Mouse (Mus musculus) left cerebral cortex, postnatal 36 days (tissue): Measurements from ENCODE around the gene Slc46a3. TPM values are rescaled to one million over a fixed set of nuclear protein-coding genes. Genes with fewer than 3 reads are reported as not detected.
"Not testable (repeated sequence)": the region's sequence is repeated elsewhere in the genome, so short reads cannot be mapped to it uniquely, and the experiment has no call there.

ENCODE experiments used
- DNase-seq, 2 experiments: peaks; one replicate each; pipeline ENCODE4 v3.0.0; 2021 to 2022; ENCODE audit warnings: low spot score in 2 of 2, mixed read lengths in 1 of 2
- intact Hi-C: fragments of 180-260 bp; cut with DNase I; formaldehyde crosslinking; loops from one replicate; pipeline ENCODE4 v1.15.1; 2025
- total RNA-seq, 2 experiments: library from RNA; stranded (reverse); gene quantifications; 2 replicates each; pipeline ENCODE4 v1.2.3; 2021

Gene Slc46a3
- total RNA-seq, 2 experiments from 2014 or later, result 7.4 to 7.6 TPM

- no peak for DNase-seq
- intact Hi-C loops, result no loop called here
Measured at GRCm38 (mm10) chr5:147898254-147898653, 3.6 kb upstream of the Slc46a3 start.

GRCm38 (mm10) chr5:147896501-147896900 is 1.9 kb upstream of the Slc46a3 start:
- DNase-seq, intact Hi-C loops: not testable (repeated sequence)

- intact Hi-C loops, result no loop called here
- DNase-seq, result no peak
Measured at GRCm38 (mm10) chr5:147895436-147896198, 1.0 kb upstream of the Slc46a3 start.

- no peak for DNase-seq
- intact Hi-C loops, result no loop called here
Measured at GRCm38 (mm10) chr5:147893766-147894454, 705 bp downstream of the Slc46a3 start.

DNA sequence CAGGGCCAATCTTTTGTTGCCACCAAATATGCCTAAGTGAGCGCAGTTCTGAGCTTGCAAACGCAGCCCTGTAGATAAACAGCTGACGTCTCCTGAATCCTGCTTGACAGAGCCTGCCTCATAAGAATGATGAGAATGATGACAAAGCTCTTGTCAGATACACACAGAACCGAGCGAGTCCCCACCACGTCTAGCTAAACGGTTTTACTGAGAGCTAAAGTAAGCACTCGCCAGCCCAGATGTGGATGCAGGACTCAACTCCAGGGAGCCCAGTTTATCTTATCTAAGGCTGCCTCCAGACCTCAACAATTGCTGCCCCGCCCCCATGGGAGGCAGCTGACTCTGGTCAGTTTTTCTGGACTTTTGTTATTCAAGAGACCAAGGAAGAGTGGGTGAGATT is 1.5 kb downstream of the Slc46a3 start:
- intact Hi-C loops, result no loop called here
- DNase-seq, result no peak

- DNase-seq, result no peak
- intact Hi-C loops, result no loop called here
Measured at GRCm38 (mm10) chr5:147892735-147893134, 1.9 kb downstream of the Slc46a3 start.

DNA sequence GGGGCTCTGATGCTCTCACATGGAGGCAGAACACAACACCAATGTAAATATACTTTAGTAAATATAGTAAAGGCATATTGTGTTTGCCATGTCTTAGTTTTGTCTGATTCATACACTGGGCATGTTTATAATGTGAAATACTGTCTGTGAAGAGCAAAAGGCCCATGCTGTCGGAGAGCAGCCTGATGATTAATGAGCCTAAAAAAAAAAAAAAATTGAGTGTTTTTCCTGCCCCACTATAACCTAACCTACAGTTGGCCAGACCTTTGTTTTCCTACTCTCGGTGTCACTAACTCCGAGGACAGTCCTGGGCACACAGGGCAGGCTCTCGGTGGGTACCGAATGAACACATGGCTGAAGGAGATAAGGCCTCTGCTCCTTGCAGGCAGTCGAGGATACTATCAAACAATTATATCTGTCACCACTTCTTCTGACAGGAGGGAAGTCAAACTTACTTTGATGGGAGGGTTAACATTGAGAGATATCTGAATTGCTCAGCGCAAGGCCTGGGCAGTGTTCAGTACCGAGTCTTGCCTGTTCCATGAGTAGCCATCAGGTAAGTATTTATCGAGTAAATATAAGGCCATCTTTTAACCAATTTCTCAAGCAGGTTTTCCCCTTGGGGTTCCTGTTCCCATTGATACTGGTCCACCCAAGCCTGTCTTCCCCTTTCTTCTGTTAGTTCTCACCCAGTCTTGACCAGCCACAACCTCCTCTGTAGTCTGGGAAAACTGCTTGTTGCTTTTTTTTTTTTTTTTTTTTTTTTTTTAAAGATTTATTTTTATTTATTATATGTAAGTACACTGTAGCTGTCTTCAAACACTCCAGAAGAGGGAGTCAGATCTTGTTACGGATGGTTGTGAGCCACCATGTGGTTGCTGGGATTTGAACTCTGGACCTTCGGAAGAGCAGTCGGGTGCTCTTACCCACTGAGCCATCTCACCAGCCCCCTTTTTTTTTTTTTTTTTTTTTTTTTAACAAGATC is 6.0 kb downstream of the Slc46a3 start:
- DNase-seq, result no peak
- intact Hi-C loops, result no loop called here

DNA sequence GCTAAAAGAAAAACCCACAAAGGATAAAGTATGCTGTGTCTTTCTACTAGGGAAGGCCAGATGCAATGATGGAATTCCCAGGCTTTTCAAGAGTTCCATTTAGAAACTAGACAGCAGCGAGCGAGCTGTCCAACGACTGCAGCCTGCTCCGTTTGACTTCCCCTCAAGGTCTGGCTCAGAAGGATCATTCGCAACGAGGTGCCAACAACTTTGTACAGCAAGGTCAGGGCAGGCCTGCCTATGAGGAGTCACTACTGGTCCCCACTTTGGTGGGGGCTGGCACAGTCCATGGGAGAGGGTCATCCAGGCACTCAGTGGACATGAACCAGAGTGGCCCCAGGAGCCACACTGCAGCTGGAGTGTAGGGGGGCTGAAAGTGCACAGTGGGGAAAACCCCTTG is 11.0 kb downstream of the Slc46a3 start:
- intact Hi-C loops, result no loop called here
- DNase-seq, result no peak

GRCm38 (mm10) chr5:147879971-147880682 is 14.5 kb downstream of the Slc46a3 start:
- no peak for DNase-seq
- intact Hi-C loops, result no loop called here

DNA sequence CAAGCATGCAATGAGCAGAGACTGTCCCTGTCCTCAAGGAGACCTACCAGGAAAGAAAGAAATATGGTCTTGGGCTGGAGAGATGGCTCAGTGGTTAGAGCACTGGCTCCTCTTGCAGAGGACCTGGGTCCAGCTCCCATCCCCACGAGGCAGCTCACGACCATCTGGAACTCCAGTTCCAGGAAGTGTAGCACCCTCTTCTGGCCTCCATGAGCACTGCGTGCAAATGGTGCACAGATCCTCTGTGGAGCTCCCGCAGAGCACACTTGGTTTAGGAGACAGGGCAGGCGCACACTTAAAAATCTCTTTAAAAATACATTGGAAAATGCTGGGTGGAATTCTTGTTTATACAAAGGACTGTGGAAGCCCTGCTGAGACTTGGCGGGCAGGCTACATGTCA is 17.1 kb downstream of the Slc46a3 start:
- DNase-seq, result no peak
- intact Hi-C loops, result no loop called here

GRCm38 (mm10) chr5:147875210-147875609 is 19.4 kb downstream of the Slc46a3 start:
- intact Hi-C loops, result no loop called here

DNA sequence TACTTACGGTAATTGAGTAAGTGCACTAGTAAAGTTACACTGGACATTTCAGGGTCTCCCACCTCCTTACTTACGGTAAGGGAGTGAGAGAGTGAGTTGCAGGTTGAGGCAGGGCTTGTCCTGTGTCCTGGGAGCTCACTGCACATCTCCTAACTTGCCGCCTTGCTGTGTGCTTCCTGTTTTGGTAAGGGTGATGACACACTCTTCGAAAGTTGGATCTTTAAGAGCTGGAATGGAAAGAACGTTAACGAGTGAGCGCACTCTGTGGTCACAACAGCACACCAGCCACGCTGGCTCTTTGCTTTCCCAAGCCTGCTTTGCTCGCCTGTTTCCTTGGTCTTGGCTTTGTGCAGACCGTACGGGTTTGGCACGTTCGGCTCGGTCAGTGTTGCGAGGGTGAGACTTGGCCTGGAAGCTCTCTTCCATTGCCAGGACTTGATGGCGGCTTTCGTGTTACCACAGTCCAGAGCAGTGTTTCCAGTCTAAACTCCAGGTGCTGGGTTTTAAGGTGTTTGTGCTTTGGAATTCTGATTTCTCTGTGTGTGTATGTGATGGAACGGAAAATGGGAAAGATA is 20.0 kb downstream of the Slc46a3 start:
- intact Hi-C loops, result no loop called here
- no peak for DNase-seq

More at GRCm38 (mm10) chr5:147875210-147875609, 19.4 kb downstream of the Slc46a3 start:
- no peak for DNase-seq

DNA sequence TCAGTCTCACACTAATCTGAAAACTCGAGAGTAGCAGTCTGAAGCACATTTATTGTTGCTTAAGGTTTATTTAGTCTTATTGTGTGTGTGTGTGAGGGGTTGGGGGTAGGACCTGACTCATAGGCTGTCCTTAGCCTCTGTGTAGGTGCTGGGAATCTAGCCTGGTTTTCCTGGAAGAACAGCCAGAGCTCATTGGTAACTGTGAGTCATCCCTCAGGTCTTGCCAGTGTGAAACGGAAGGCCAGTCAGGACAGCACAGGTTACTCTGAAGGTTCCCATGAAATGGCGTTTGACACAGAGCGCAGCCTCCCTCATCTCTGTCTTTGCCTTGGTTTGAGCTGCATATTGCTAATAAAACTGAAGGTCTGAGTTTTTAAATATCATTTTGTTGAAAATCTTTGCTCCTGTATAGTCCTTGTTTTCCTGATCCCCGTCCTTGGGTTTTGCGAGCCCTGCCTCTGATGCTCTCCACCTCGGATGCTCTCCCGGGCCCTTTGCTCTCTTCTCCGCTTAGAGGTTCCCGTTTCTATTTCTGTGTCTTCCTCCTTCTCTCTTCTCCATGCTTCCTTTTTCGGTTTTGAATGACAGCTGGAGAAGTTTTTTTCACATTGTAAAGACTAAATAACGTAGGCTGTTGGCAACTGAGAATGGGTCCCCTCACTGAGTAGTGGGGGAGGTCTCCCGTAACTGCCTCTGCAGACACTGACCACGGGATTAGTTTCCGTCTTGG is 23.4 kb downstream of the Slc46a3 start:
- DNase-seq, result no peak
- intact Hi-C loops, result no loop called here

GRCm38 (mm10) chr5:147870296-147870695 is 24.3 kb downstream of the Slc46a3 start:
- intact Hi-C loops, result no loop called here
- DNase-seq, result no peak

DNA sequence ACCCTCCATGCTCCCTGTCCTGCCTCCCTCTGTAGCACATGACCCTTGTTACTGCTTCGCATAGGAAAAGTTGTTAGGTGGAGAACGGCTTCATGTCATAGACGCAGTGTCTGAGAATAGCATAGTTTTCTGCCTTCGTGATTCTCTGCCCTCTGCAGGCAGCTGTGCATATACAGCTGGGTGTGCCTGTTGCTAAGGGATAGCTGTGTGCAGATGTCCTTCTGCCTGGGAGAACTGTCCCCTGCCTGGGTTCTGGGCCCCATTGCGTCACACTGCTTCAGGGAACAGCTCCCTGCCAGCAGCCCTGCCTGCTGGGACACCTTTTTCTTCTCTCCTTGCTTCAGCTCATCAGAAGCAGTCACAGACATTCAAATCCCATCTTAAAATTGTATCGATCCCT is 25.0 kb downstream of the Slc46a3 start:
- no peak for DNase-seq
- intact Hi-C loops, result loop anchor here (10.0 kb wide), 1 partner anchor 375 kb away; no protein-coding TSS in a partner anchor

DNA sequence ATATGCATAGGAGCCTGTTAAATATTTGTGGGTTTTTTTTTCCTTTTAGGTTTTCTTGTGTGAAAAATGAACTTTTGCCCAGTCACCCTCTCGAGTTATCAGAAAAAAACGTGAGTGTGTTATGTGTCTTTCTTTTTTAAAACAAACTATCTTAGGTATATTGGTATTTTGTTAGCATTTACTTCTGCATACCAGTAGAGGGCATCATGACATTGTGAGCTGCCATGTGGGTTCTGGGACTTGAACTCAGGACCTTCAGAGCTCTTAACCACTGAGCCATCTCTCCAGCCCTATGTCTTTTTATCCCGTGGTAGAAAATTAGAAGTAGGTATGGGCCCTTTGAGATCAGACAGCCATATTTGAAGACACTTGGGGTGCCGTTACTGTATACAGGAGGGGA is 25.9 kb downstream of the Slc46a3 start:
- no peak for DNase-seq
- intact Hi-C loops, result loop anchor here (10.0 kb wide), 1 partner anchor 376 kb away; no protein-coding TSS in a partner anchor

GRCm38 (mm10) chr5:147860449-147861261 is 34.0 kb downstream of the Slc46a3 start, which contains the start of gene Pomp:
Pomp (plus strand) TSS chr5:147860461.
- peak; percentile 92 to 94 for DNase-seq
- intact Hi-C loops, result loop anchor here (5.0 to 10.0 kb wide), 2 partner anchors 97 to 384 kb away; partner anchors contain the start of gene Mtus2
